Mouse (Mus musculus) ES-Bruce4 (cell line): ENCODE measurements around the gene Ddx56.

ENCODE experiments used
- CTCF ChIP-seq: IDR thresholded peaks from one replicate; pipeline ENCODE4 v1.8.1; 2011; ENCODE audit warnings: low read depth, low read length
- POLR2A ChIP-seq: IDR thresholded peaks from one replicate; pipeline ENCODE4 v1.8.1; 2011; ENCODE audit warnings: low read length; ENCODE audit not compliant: insufficient read depth

DNA sequence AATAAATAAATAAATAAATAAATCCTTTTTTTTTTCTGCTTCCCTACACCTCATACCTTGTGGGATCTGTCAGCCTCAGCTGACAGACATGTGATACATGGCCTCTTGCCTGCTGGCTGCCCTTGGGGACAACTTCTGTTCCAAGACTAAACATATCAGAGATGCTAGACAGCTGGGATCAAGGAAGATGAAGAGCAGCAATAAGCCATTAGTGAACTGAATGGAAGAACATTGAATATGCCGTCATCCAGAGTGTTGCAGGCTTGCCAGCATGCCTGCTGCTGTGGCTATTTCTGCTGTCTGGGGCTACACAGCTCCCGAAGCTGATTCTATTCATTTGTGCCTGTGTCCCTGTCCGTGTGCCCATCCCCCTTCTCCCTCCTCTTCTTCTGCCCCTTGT is 15.4 kb upstream of the Ddx56 start:
- TF ChIP-seq CTCF (no peak), POLR2A (no peak)
